Mouse (Mus musculus): Measurements from ENCODE around the gene Zfyve16. TPM values are rescaled to one million over a fixed set of nuclear protein-coding genes. Genes with fewer than 3 reads are reported as not detected.

The Zfyve16 gene
- 19.9 TPM for polyA plus RNA-seq (2014; fragmentation: Illumina TruSeq; extraction: RNeasy Lipid Tissue Mini Kit (QIAGEN cat#74804); ENCODE audit: low replicate concordance)

DNA sequence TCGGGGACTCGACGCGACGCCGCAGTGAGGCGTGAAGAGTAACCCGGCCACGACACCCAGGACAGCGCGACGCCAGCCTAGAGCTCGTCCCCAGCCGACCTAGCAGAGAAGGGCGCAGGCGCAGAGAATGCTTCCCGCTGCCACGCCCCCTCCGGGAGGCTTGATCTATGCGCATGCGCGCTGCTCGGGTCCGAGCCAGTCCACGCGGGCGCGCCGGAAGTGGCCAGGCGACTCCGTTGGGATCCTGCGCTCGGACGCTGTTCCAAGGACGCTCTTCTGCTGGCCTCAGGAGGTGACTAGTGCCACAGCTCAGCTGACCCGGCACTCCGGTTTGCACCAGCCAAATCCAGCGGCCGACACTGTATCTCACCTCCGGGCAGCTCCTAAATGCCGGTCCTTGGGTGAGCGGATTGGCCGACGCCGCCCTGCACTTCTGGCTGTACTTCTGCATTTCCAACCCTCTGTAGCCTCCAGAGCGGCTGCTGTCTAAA, at the start of gene Zfyve16:
Gene Zfyve16, minus strand, starts transcription at position 148 of the 491 bp plus-strand sequence.

DNA sequence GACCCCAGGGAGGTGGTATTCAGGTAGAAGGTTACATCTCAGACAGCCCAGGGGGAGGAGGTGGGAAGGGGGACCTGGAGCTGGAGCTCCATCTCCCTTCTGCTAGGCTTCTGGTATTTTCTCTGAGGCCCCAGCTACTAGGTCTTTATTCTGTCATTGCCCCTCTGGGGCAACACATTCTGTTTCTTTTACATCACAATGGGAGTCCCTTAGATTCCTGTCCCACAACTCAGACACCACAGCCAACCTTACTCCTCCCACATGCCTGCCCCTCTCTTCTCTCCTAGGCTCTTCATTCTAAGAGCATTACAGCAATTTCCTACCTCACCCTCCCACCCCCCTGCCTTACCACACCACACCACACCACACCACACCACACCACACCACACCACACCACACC, 45.4 kb upstream of the Zfyve16 start, which contains the start of gene Spz1:
Gene Spz1, minus strand, starts transcription at position 101 of the 400 bp plus-strand sequence.

GRCm38 (mm10) chr13:92483852-92484463, 46.7 kb downstream of the Zfyve16 start, which contains the start of gene Fam151b:
Gene Fam151b (minus strand): TSS chr13:92484015.

Other genes starting within 250 kb of the Zfyve16 start
- not detected for gene Gm20379, start 224.9 kb downstream of the Zfyve16 start, polyA plus RNA-seq (2014; fragmentation: Illumina TruSeq; extraction: RNeasy Lipid Tissue Mini Kit (QIAGEN cat#74804); ENCODE audit: low replicate concordance)
- gene Dhfr, start 176.1 kb downstream of the Zfyve16 start, polyA plus RNA-seq (2014; fragmentation: Illumina TruSeq; extraction: RNeasy Lipid Tissue Mini Kit (QIAGEN cat#74804); ENCODE audit: low replicate concordance), result 55.5 TPM
- 28.0 TPM for gene Msh3, start 175.9 kb downstream of the Zfyve16 start, polyA plus RNA-seq (2014; fragmentation: Illumina TruSeq; extraction: RNeasy Lipid Tissue Mini Kit (QIAGEN cat#74804); ENCODE audit: low replicate concordance)
- gene Ankrd34b, start 105.0 kb downstream of the Zfyve16 start, polyA plus RNA-seq (2014; fragmentation: Illumina TruSeq; extraction: RNeasy Lipid Tissue Mini Kit (QIAGEN cat#74804); ENCODE audit: low replicate concordance), result not detected
- 9.6 TPM for gene Fam151b, start 46.9 kb downstream of the Zfyve16 start, polyA plus RNA-seq (2014; fragmentation: Illumina TruSeq; extraction: RNeasy Lipid Tissue Mini Kit (QIAGEN cat#74804); ENCODE audit: low replicate concordance)
- gene Spz1, start 45.3 kb upstream of the Zfyve16 start, polyA plus RNA-seq (2014; fragmentation: Illumina TruSeq; extraction: RNeasy Lipid Tissue Mini Kit (QIAGEN cat#74804); ENCODE audit: low replicate concordance), result 0.37 TPM
- gene Serinc5, start 80.2 kb upstream of the Zfyve16 start, polyA plus RNA-seq (2014; fragmentation: Illumina TruSeq; extraction: RNeasy Lipid Tissue Mini Kit (QIAGEN cat#74804); ENCODE audit: low replicate concordance), result 35.9 TPM

Data from small intestine, adult 10 weeks (tissue).